Mouse (Mus musculus): ENCODE results near the gene Sub1.

Gene Sub1

DNA sequence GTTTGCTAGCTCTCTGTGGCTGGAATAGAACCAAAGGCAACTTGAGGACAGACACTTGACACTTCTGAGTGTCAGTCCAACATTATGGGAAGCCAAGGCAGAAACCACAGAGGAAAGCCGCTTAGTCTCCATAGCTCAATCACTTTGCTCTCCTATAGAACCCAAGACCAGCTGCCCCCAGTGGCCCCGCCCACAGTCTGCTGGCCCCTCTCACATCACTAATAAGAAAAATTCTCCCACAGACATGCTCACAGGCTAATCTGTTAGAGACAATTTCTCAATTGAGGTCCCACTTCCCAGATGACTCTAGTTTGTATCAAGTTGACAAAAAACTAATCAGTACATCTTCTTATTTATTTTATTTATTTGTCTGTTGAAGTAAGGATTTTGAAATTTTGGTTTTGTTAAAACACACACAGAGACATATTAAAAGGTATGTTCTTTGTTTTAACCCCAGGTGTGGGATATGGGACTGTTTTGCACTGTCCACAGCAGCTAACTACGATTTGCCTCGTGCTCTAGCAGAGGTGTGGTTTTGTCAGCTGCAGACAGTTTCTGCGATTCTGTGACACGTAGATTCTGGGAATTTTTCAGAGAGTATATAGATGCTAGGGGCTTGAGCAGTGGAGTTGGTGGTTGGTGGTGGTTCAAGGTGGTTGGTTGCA is 16.9 kb upstream of the Sub1 start:
- peak; percentile 25 for DNase-seq (ENCODE audit: low read depth)

DNA sequence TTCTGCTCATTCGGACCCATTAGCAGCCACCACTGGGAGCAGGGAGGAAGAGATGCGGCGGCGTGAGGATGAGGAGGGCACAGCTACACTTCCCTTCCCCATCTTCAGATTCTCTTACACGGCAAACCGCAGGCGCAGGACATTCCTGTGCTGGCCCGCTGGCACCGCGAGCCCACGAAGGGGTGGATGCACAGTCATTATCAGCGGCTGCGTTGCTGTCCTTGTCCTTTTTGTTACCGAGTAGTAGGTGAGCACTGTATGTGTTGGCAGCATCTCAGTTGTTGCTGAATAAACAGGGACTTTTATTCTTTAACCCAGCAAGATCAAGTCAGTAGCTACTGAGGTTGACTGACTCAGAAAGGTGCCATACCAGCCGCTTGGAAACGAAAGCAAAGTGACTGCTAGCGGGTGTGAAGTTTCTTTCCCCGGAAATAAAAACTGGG is 13.8 kb upstream of the Sub1 start:
- peak; percentile 93 for DNase-seq (ENCODE audit: low read depth)

DNA sequence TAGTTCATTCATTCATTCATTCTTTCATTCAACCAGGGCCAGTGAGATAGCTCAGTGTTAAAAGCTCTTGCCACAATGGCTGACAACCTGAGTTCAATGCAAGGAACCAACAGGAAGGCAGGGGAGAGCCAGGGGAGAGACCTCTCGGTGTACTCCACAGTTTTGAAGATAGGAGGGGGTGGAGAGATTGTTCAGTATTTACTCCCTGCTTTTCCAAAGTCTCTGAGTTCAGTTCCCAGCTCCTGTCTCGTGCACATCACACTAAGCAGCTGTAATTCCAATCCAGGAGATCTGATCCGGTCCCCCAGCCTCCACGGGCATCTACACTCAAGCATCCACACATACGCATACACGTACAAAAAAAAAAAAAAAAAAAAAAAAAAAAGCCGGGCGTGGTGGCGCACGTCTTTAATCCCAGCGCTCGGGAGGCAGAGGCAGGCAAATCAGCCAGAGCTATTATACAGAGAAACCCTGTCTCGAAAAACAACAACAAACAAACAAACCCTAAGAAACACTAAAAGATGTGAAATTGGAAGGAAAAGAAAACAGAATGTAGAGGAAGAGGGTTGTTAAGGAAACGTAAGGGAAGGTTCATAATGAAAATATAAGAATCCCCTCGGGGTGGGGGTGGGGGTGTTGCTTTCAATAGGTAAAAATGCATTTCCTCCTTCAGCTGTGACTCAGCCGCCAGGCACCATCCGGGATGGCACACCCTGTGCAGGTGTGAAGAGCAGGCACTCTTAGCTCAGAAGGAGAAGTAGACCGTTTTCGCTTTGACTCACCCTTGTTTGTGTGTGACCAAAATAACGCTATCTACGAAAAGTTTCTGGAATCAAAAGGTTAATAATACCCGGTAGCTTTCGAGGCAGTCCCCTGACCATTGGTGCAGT is 13.2 kb upstream of the Sub1 start:
- DNase-seq (ENCODE audit: low read depth) = peak; percentile 94

DNA sequence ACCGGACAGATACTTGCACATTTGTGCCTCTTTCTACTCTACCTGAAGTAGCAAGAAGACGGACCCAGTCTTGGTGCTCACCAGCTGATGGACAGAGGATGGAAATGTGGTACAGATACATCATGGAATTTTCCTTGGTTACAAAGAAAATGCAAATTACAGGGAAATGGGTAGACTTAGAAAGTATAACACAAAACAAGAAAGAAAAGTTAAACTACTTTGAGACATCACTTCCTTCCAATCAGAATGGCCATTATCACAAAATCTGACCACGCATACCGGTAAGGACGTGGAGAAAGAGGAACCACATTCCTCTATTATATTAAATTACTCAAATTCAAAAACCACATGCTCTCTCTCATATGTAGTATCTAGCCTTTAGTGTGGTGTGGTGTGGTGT is 12.1 kb upstream of the Sub1 start:
- peak; percentile 54 for DNase-seq (ENCODE audit: low read depth)

DNA sequence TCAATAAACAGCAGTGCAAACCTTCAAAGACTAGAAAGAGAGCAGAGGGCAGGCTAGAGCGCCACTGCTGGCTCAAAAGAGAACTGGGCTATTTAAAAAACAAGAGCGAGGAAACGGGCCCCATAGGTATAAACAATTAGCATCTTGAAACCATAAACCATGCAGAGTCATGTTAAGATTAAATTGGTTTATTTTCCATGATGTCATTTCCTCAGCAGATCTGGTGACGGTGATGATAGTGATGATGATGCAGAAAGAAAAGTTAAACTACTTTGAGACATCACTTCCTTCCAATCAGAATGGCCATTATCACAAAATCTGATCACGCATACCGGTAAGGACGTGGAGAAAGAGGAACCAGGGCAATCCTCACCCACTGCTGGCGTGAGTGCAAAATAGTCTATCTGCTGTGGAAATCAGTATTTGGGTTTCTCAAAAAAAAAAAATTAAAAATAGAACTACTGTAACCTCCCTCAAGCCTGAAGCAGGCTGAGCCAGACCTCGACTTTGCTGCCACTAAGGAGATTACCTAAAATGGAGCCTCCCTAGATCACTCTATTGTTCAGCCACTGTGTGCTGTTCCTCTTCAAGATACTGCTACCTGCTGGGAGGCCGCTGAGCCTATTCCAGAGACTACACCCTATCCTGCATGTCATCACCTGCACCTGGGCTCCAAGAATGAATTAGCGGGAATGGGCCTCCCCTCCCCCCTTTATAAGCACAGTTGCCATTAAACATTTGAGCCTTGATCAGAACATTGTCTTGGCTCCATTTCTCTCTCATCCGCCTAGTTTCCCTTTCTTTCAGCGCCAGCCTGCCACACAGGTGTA is 11.4 kb upstream of the Sub1 start:
- peak; percentile 84 for DNase-seq (ENCODE audit: low read depth)

DNA sequence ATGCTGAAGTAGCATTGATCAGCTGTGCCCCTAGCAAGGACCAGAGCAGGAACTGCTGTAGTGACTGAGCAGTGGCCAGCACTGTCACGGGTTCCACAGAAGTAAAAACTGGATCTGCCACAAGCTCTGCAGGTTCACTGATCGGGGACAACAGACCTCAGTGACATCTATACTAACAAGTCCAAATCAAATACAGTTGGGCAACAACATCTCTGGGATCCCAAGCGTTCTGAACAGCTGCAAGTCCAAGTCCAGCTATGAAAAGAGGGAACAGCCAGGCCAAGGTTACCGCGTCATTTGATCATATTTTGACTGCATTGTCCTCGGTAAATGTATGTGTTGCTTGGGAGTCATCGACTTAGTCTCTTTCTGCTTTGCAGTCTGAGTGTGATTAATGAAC is 10.6 kb upstream of the Sub1 start:
- DNase-seq (ENCODE audit: low read depth) = no peak

DNA sequence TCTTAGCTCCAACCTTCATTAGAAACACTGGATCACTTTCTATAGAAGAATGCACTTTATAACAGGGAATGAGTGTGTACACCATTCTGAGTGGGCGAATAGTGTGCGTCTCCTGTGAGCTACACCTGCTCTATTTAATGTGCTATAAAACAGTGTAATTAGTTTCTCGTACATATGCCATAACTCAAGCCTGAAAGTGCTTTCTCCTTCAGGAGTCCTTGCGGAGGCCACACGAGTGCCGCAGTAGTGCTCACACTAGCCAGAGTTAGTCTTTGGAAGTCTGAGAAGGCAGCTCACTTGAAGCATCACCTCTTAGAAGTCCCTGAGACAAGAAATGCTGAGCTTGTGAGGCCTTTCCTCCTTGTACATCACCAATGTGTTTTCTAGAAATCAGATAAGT is 9.4 kb upstream of the Sub1 start:
- DNase-seq (ENCODE audit: low read depth) = no peak

DNA sequence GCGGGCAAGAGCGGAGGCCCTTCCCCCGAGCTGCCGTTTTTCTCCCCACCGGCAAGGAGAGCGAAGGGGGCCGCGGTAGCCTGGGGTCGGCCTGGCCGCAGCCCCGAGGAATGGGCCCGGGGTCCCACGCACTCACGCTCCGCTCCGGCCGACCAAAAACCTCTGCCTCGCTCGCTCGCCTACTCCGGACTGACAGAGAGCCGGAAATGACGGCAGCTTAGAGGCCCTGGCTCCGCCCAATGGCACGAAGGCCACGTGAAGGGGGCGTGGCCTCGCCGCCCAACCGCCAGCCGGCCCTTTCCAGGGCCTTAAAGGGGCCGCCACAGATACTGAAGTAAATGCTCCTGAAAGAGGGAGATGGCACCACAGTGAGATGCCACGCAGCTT is 975 bp downstream of the Sub1 start:
- DNase-seq (ENCODE audit: low read depth) = peak; percentile 96

DNA sequence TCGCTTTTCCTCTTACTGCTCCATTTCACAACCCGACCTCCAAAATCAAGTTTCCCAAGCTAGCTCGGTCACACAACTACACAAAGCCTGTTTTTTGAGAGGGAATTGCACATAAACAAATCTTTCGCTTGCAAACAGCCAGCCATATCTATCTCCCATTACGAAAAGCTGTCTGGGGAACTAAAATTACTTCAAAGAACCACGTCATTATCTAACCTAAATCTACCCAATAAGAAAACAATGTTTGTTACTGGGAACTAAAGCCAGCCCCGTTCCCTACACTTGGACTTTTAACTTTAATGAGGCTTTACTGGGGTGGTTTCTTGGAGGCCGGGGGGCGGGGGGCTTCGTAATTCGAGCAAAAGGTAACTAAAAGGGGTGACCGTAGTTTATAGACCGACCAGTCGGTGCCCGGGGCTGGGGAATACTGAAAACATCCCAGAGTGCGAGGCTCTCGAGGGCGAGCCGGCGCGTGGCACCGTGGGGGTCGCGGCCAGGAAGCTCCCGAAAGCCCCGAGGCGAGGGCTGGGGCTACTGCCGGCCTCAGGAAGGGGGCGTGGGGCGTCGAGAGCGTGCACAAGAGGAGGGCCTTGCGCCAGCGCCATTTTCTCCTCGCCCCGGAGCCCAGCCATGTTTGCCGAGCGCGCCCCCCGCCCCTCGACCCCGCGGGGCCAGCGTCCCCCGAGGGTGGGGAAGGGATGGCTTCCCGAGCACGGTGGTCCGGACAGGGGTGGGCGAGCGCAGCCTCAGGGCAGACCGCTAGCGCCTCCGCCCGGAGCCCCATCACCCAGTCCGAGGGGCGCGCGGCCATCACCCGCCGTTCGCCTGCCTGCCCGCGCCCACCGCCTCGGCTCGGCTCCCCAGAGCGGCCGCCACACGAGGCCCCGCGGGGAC is 1.6 kb downstream of the Sub1 start:
- peak; percentile 74 for DNase-seq (ENCODE audit: low read depth)

DNA sequence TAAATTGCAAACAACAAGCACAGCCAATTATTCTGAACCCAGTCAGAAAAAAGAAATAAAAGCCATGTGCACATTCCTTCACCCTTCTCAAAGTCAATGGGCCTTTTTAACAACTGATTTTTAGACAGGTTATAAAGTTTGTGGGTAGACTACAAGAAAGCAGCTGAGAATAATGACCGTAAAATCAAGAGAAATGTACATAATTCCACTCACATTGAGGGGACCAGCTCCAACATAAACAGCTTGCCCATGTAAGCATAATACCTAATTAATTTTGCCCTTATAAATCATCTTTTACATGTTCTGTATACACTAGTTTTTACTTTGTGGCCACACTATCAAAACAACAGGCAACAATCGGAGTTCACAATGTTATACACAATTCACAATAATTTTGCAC is 2.8 kb downstream of the Sub1 start:
- no peak for DNase-seq (ENCODE audit: low read depth)

DNA sequence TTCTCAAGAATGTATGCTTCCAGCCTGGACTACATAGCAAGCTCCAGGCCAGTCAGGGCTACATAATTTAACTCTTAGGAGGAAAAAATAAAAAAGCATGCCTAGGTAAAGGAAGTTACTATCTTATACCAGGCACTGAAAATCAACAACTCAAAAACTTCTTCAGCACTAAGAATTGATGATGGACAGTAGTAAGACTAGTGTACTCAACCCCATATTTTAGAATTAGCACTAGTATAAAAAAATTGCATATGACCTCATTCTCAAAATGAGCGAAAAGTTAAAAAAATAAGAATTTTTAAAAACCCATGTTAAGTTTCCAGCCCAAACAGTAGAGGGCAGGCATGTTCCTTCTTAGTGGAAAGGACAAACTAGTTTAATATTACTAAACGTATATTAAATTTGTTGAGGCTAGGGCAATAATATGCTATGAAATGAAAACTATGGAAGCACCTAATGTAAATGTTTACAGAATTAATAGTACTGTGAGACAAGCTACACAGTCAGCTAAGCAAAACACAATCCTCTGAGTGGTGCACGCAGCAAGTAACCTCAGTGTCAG is 5.2 kb downstream of the Sub1 start:
- peak; percentile 64 for DNase-seq (ENCODE audit: low read depth)

DNA sequence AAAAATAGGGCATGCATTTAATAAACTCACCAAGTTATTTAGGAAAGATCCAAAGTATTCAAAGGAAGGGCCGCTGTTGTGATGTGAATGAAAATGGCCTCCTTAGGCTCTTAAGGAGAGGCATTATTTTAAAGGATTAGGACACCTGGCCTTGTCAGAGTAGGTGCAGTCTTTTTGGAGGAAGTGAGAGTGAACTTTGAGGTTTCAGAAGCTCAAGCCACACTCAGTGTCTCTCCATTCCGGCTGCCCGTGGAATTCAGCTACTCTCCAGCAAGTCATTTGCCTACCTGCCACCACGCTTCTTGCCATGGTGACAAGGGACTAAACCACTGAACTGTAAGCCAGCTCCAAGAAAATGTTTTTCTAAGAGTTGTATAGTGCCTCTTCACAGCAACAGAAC is 8.2 kb downstream of the Sub1 start:
- no peak for DNase-seq (ENCODE audit: low read depth)

DNA sequence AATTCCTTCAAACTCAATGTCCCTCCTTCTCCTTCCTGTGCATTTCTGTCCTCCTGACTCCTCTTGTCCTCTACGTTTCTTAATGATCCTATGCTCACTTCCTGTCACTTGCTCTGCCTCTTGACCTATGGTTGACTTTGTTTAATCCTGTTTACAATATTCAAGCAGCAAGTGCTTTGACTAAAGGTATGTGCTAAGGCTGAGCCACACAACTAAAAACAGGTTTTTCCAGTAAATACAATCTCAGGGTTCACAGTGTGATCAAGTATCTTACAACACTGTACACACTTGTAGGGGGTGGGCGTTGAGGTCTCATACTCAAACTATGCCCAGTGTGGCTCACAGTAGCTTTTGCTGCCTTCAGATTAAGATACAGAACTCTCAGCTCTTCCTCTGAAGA is 8.9 kb downstream of the Sub1 start:
- no peak for DNase-seq (ENCODE audit: low read depth)

DNA sequence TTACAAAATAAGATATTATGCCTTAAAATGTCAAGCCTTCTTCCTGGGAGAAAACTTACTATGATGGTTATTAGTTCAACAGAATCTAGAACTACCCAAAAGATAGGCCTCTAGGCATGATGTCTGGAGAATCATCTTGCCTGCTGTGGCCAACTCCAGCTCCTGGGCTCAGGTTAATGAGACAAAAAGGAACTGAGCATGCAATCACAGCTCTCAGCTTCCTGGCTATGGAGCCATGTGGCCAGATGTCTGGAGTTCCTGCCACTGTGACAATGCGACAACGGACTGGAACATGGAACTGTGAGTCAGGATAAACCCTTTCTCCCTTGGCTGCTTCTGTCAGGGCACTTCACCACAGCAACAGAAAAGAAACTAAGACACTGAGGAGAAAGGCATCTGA is 14.8 kb downstream of the Sub1 start:
- no peak for DNase-seq (ENCODE audit: low read depth)

DNA sequence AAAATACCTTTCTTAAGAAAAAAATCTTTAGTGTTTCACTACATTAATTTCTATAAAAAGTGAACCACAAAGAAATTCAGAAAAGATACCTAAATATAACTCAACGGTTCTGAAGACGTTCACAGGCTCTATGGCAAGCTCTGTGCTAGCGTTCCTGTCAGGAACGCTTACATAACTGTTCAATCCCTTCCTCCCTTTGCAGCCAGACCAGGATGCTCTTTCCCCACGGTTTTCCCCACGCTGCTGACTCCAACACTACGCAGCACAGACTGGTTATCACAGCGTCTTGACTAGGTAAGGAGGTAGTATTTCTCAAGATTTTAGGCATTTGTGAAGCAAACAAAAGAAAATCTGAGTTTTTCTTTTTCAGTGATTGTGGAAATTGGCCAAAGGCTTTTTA is 15.3 kb downstream of the Sub1 start:
- DNase-seq (ENCODE audit: low read depth) = no peak

DNA sequence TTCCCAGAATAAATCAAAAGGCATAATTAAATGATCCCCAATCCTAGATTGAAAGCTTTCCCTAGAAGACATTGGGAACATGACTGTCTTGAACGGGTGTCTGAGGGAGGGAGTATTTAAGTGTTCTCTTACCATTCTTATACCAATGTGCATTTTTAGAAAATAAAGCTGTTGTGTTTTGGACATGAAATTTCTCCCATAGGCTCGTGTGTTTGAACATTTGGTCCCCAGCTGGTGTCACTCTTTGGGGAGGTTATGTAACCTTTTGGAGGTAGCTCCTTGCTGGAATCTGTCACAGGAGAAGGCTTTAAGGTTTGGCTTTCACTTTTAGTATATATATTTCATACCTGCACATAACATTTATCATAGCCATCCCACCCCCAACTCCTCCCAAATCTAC is 18.6 kb downstream of the Sub1 start:
- no peak for DNase-seq (ENCODE audit: low read depth)

DNA sequence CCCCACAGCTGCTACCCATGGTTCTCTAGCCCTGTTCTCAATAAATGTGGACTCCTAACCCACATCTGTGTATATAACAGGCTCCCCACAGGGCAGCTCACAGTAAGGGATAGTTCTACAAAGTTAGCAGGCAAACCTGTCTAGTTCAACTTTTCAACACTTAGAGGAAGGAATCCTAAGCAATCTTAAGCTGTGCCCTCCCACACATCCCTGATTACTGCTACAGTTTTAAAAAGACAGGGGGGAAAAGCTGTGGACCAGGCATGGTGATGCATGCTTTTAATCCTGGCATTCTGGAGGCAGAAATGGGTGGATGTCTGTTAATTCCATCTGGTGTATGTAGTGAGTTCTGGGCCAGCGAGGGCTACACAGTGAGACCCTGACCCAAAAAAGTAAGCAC is 19.7 kb downstream of the Sub1 start:
- peak; percentile 3 for DNase-seq (ENCODE audit: low read depth)

DNA sequence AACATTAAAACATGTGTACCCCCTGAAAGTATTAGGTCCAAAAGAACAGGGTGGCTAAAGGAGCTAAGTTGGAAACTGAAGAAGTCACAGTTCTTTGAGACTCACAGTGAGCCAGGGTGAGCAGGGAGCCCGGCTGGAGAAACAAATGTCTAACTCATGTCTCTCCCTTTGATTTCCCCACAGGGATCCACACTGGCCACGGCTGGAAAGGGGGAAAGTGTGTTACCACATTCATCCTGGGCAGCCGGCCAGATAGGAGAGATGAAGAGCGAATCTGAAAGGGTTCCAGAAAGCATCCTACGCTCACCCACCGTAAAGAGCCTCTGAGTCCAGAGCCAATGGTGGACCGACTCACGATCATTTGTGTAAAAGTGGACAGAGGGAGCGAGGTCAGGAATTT is 20.9 kb downstream of the Sub1 start:
- peak; percentile 4 for DNase-seq (ENCODE audit: low read depth)

DNA sequence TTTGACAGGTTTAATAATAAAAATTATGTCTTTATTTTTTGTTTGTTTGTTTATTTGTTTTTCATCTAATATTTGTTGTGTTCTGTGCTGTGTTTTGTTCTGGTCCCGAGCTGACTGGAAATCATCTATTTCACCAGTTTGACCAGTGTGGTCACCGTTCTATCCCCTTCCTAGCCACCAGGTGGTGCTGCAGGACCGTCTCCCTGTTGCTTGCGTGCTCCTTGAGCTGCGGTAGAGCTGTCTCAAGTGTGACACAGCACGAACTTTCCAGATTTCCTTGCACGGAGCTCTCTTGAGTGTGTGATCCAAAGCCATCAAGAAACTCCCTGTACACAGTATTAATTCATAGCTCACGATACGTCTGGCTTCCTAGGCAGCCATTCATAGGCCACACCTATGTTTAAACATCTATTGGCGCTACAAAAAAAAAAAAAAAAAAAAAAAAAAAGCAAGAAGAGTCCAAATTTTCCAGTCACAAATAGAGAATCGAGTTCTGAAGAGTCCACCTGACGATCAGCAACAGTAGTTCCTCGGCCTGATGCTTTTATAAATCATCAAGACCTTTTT is 24.8 kb downstream of the Sub1 start:
- peak; percentile 86 for DNase-seq (ENCODE audit: low read depth)

DNA sequence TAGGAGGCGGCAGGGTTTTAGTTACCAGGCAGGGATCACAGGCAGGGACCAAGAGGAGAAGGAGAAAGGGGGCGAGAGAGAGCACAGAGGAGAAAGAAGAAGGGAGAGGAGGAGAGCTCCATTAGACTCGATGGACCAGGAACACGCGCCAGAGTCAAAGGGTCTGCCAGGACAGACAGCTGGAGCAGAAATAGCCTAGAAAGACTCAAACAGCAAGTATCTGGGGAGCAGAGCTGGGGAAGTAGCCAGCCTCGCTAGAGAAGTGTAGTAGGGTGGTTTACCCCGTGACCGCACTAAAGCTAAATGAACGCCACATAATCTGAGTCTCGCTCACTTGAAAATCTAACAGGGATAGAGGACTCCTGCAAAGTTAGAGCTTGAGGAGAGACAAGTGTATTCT is 26.2 kb downstream of the Sub1 start:
- peak; percentile 5 for DNase-seq (ENCODE audit: low read depth)

DNA sequence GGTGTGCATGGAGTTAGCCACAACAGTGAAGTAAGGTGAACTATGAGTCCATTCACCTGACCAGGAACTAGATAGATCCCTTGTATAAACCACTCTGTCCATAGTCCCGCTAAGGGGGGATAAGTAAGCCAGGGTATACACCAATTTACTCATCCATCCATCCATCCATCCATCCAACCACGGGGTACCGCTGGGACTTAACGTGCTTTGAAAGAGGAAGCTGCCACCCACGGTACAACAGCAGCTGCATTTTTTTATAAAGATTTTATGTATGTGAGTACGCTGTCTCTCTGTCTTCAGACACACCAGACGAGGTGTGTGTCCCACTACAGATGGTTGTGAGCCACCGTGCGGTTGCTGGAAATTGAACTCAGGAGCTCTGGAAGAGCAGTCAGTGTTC is 27.9 kb downstream of the Sub1 start:
- no peak for DNase-seq (ENCODE audit: low read depth)

Data from induced T-regulatory cell, adult 2 months (primary cell).